Mouse (Mus musculus) neural tube, embryonic 13.5 days (tissue): ENCODE measurements around the gene Lgi4. TPM values are rescaled to one million over a fixed set of nuclear protein-coding genes. Genes with fewer than 3 reads are reported as not detected.
A peak's percentile ranks its signal among the peaks of the same experiment; 100 is the strongest.

ENCODE experiments used
- ATAC-seq: fragments of 200-750 bp; cut with Nextera tagmentation; 2 replicates; pipeline ENCODE4 v1.8.0; 2017; ENCODE audit warnings: low read depth, mild to moderate bottlenecking, moderate TSS enrichment, moderate library complexity
- H3K27ac ChIP-seq: fragments of 300-500 bp; sonication (generic); replicated peaks from 2 replicates; pipeline ENCODE4 v1.5.1; 2015; ENCODE audit warnings: moderate library complexity, mild to moderate bottlenecking, inconsistent platforms
- H3K27me3 ChIP-seq: fragments of 300-500 bp; sonication (generic); 2 replicates; pipeline ENCODE4 v1.6.1; 2015; ENCODE audit warnings: mild to moderate bottlenecking, inconsistent platforms
- H3K36me3 ChIP-seq: fragments of 300-500 bp; sonication (generic); 2 replicates; pipeline ENCODE4 v1.6.1; 2015; ENCODE audit warnings: mild to moderate bottlenecking, inconsistent platforms
- H3K4me1 ChIP-seq: fragments of 300-500 bp; sonication (generic); replicated peaks from 2 replicates; pipeline ENCODE4 v1.6.1; 2015; ENCODE audit warnings: inconsistent platforms
- H3K4me2 ChIP-seq: fragments of 300-500 bp; sonication (generic); 2 replicates; pipeline ENCODE4 v1.6.1; 2015; ENCODE audit warnings: inconsistent platforms, mild to moderate bottlenecking, moderate library complexity
- H3K4me3 ChIP-seq: fragments of 300-500 bp; sonication (generic); 2 replicates; pipeline ENCODE4 v1.5.1; 2015; ENCODE audit warnings: mild to moderate bottlenecking, inconsistent platforms
- H3K9ac ChIP-seq: fragments of 300-500 bp; sonication (generic); 2 replicates; pipeline ENCODE4 v1.6.1; 2015; ENCODE audit warnings: moderate library complexity, mild to moderate bottlenecking, inconsistent platforms
- H3K9me3 ChIP-seq: fragments of 300-500 bp; sonication (generic); 2 replicates; pipeline ENCODE4 v1.6.1; 2016; ENCODE audit warnings: inconsistent platforms
- WGBS: fragments of 180-500 bp; shearing (Covaris S2); methylation state at CpG from one replicate; pipeline ENCODE4 v1.1.7; 2015; 5-methylcytosine and 5-hydroxymethylcytosine counted together
- polyA plus RNA-seq: library from polyadenylated mRNA; unstranded; fragments of >200 nt; fragmentation: Nextera tagmentation; extraction: Ambion mirVana; gene quantifications from 2 replicates; pipeline ENCODE4 v1.2.1, GENCODE M21; 2015

Lgi4 gene
- polyA plus RNA-seq, 1 experiment from 2014 or later, result 2.6 TPM

- Histone ChIP-seq H3K27me3 (peaks cover 66% of the 10 kb centered on the region), H3K9me3 (no peaks in the 10 kb centered on the region), H3K4me2 (peak overlapping the region; percentile 63), H3K4me3 (peak overlapping the region; percentile 22), H3K36me3 (no peaks in the 10 kb centered on the region), H3K4me1 (peaks cover 58% of the 10 kb centered on the region), H3K9ac (peak overlapping the region; percentile 10), H3K27ac (no peak overlapping the region)
- peak; percentile 13; the same call in 1 of the 2 replicates for ATAC-seq
- 1% methylated on average over 34 of the region's 34 CpGs for WGBS
Observed at GRCm38 (mm10) chr7:31052636-31053434, 6.3 kb upstream of the Lgi4 start.

- H3K4me1 ChIP-seq, result peaks cover 58% of the 10 kb centered on the region
- no peak for ATAC-seq
- peaks cover 61% of the 10 kb centered on the region for H3K27me3 ChIP-seq
- 38% methylated on average over 10 of the region's 10 CpGs for WGBS
- H3K36me3 ChIP-seq, result no peaks in the 10 kb centered on the region
- H3K4me3 ChIP-seq, result no peak overlapping the region
- peak overlapping the region; percentile 63 for H3K4me2 ChIP-seq
- H3K9me3 ChIP-seq, result no peaks in the 10 kb centered on the region
- H3K9ac ChIP-seq, result no peak overlapping the region
- no peak overlapping the region for H3K27ac ChIP-seq
Observed at GRCm38 (mm10) chr7:31053882-31054447, 5.2 kb upstream of the Lgi4 start.

DNA sequence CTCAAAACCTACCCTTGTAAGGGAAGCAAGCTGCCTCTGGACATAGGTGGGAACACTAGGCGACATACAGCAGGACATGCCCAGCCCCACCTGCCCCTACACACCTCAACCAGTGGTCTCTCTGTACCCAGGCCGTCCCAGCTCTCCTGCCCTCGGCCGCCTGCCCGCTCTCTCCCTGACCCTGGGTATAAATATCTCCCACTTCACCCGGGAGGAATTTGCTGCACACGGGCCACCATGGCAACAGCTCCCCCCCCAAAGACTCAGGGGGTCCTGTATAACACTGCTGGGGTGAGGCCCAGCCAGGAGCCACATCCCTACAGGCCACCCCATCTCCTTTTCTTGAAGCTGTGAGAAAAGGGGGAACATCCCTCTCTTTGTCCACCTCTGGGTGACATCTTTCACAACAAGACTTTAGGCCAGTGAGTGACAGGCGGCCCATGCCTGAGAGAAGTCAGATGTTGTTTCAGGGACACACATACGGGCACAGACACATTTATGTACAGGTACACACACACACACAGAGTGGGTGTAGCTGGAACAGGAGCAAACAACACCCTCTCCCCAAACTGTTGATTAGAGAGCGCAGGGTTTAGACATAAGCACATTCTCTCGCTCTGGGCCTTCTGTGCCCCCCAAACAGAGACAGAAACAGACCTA lies 4.4 kb upstream of the Lgi4 start:
- Histone ChIP-seq H3K9me3 (no peaks in the 10 kb centered on the region), H3K27me3 (peaks cover 54% of the 10 kb centered on the region)
- ATAC-seq, result no peak

DNA sequence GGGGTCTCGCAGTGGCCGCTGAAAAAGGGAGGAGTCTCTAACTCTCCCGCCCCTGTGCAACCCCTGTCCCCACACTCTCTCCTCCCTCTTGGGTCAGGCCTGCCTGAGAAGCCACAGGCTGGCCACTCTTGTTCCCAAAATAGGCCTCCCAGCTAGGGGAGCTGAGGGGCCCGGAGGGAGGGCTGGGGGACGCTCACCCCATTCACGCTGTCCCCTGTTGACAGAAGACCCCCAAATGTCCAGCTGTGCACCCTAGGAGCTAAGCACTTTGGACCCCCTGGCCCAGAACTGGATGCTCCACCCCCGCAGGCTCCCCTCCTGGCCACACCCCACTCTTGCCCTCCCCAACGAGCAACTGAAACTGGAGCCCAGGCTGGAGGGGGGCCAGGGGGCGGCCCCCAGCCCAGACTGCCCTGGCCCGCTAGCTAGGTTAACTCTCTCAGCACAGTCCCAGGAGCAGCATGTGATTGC lies 3.8 kb upstream of the Lgi4 start:
- H3K4me3 ChIP-seq, result no peak overlapping the region
- peak overlapping the region; percentile 28; the same call in 1 of the 2 replicates for H3K27ac ChIP-seq
- peaks cover 44% of the 10 kb centered on the region for H3K4me1 ChIP-seq
- peak overlapping the region; percentile 63 for H3K4me2 ChIP-seq
- peaks cover 49% of the 10 kb centered on the region for H3K27me3 ChIP-seq
- H3K9ac ChIP-seq, result 0 out of 2 replicates have a peak overlapping the region, but pooled peaks have one; percentile 12
- WGBS, result 7% methylated on average over 10 of the region's 10 CpGs
- ATAC-seq, result no peak
- no peaks in the 10 kb centered on the region for H3K9me3 ChIP-seq
- H3K36me3 ChIP-seq, result no peaks in the 10 kb centered on the region

More for the DNA sequence above, 4.4 kb upstream of the Lgi4 start:
- Histone ChIP-seq H3K4me1 (peaks cover 50% of the 10 kb centered on the region), H3K36me3 (no peaks in the 10 kb centered on the region), H3K27ac (peak overlapping the region; percentile 7; the same call in 1 of the 2 replicates), H3K9ac (peak overlapping the region; percentile 34; the same call in 1 of the 2 replicates), H3K4me3 (no peak overlapping the region), H3K4me2 (peak overlapping the region; percentile 63)
- 46% methylated on average over 11 of the region's 11 CpGs for WGBS

GRCm38 (mm10) chr7:31055883-31056282 lies 3.3 kb upstream of the Lgi4 start:
- no peak for ATAC-seq

GRCm38 (mm10) chr7:31056448-31056847 lies 2.7 kb upstream of the Lgi4 start:
- Histone ChIP-seq H3K9me3 (no peaks in the 10 kb centered on the region), H3K27me3 (peaks cover 38% of the 10 kb centered on the region), H3K27ac (no peak overlapping the region), H3K9ac (no peak overlapping the region), H3K4me1 (peaks cover 34% of the 10 kb centered on the region), H3K4me2 (no peak overlapping the region), H3K4me3 (no peak overlapping the region), H3K36me3 (no peaks in the 10 kb centered on the region)
- no peak for ATAC-seq
- WGBS, result 74% methylated on average over 7 of the region's 7 CpGs

More at GRCm38 (mm10) chr7:31055883-31056282, 3.3 kb upstream of the Lgi4 start:
- Histone ChIP-seq H3K4me3 (no peak overlapping the region), H3K27ac (no peak overlapping the region), H3K4me1 (peaks cover 40% of the 10 kb centered on the region), H3K27me3 (peaks cover 44% of the 10 kb centered on the region), H3K4me2 (no peak overlapping the region), H3K9me3 (no peaks in the 10 kb centered on the region), H3K36me3 (no peaks in the 10 kb centered on the region), H3K9ac (no peak overlapping the region)
- 32% methylated on average over 3 of the region's 4 CpGs for WGBS

DNA sequence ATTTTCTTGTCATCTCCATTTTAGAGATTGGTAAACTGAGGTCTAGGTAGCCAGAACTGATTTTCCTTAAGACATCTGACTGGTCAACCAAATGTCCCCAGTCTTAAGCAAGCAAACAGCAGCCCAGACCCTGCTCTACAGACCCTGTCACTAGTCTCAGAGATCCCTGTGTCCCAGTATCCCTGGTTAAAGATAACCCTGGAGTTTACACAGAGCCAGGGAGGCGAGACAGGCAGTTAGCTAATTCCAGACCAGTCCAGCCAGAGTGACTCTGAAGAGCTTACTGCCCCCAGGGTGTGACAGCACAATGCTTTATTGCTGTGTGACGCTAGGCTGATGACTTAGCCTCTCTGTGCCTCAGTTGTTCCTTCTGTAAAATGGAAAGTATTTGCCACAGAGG lies 2.1 kb upstream of the Lgi4 start, which contains the start of gene Fxyd1:
Fxyd1 (minus strand) TSS at position 129 of the 400 bp plus-strand sequence.
- ATAC-seq, result no peak
- H3K4me2 ChIP-seq, result no peak within 1 kb of the TSS
- WGBS, result 78% methylated on average over 2 of the region's 2 CpGs

GRCm38 (mm10) chr7:31057730-31058129 lies 1.4 kb upstream of the Lgi4 start:
- Histone ChIP-seq H3K9ac (no peak overlapping the region), H3K4me3 (no peak overlapping the region), H3K36me3 (no peaks in the 10 kb centered on the region), H3K27ac (no peak overlapping the region), H3K27me3 (peaks cover 25% of the 10 kb centered on the region), H3K4me2 (no peak overlapping the region), H3K9me3 (no peaks in the 10 kb centered on the region), H3K4me1 (peaks cover 21% of the 10 kb centered on the region)
- no peak for ATAC-seq
- WGBS, result 70% methylated on average over 5 of the region's 5 CpGs

More for the DNA sequence above, 2.1 kb upstream of the Lgi4 start, which contains the start of gene Fxyd1:
- Histone ChIP-seq H3K27me3 (peaks cover 32% of the 10 kb centered on the region), H3K27ac (no peak within 1 kb of the TSS), H3K36me3 (no peaks in the 10 kb centered on the region), H3K4me1 (peaks cover 28% of the 10 kb centered on the region), H3K9ac (no peak within 1 kb of the TSS), H3K9me3 (no peaks in the 10 kb centered on the region), H3K4me3 (no peak within 1 kb of the TSS)

DNA sequence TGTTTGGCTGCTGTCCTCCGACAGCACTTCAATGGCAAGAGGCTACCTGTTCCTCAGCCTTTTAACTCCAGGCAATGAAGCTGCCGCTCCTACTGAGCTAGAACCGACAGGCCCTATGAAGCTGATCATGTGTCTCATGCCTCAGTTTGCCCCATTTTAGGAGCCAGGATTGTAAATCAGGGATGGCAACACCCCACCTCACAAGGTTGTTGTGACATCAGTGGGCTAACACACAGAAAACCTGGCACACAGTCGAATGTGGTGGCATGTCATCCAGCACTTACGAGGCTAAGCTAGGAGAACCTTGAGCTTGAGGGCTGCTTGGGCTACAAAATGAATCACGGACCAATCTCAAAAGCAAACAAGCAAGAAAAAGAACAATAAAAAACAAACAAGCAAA lies 931 bp upstream of the Lgi4 start:
- 87% methylated on average over 6 of the region's 6 CpGs for WGBS
- no peak for ATAC-seq
- peaks cover 21% of the 10 kb centered on the region for H3K27me3 ChIP-seq
- H3K4me1 ChIP-seq, result peaks cover 18% of the 10 kb centered on the region
- H3K36me3 ChIP-seq, result no peaks in the 10 kb centered on the region
- no peak overlapping the region for H3K4me3 ChIP-seq
- no peak overlapping the region for H3K4me2 ChIP-seq
- H3K27ac ChIP-seq, result no peak overlapping the region
- no peak overlapping the region for H3K9ac ChIP-seq
- H3K9me3 ChIP-seq, result no peaks in the 10 kb centered on the region

- H3K4me2 ChIP-seq, result peak overlapping the region; percentile 33
- 67% methylated on average over 11 of the region's 11 CpGs for WGBS
Observed at GRCm38 (mm10) chr7:31059919-31060620, 928 bp downstream of the Lgi4 start.

GRCm38 (mm10) chr7:31060621-31061010 lies 1.5 kb downstream of the Lgi4 start:
- Histone ChIP-seq H3K36me3 (no peaks in the 10 kb centered on the region), H3K4me1 (no peaks in the 10 kb centered on the region; the same call in 1 of the 2 replicates), H3K9me3 (no peaks in the 10 kb centered on the region), H3K4me2 (peak overlapping the region; percentile 33), H3K4me3 (no peak overlapping the region), H3K9ac (no peak overlapping the region), H3K27me3 (no peaks in the 10 kb centered on the region), H3K27ac (no peak overlapping the region)
- no peak for ATAC-seq
- 85% methylated on average over 7 of the region's 7 CpGs for WGBS

More at GRCm38 (mm10) chr7:31059919-31060620, 928 bp downstream of the Lgi4 start:
- Histone ChIP-seq H3K9ac (peak overlapping the region; percentile 49), H3K9me3 (no peaks in the 10 kb centered on the region), H3K27ac (peak overlapping the region; percentile 56; the same call in 1 of the 2 replicates), H3K27me3 (peaks cover 2% of the 10 kb centered on the region; the same call in 1 of the 2 replicates), H3K4me1 (peaks cover 5% of the 10 kb centered on the region), H3K4me3 (no peak overlapping the region), H3K36me3 (no peaks in the 10 kb centered on the region)
- no peak for ATAC-seq
